Mouse (Mus musculus) limb, embryonic 13.5 days (tissue): ENCODE measurements around the gene Epo. TPM values are rescaled to one million over a fixed set of nuclear protein-coding genes. Genes with fewer than 3 reads are reported as not detected.
A peak's percentile ranks its signal among the peaks of the same experiment; 100 is the strongest.

Experiments used
- ATAC-seq: fragments of 200-750 bp; cut with Nextera tagmentation; 2 replicates; pipeline ENCODE4 v1.8.0; 2017; ENCODE audit warnings: low read depth, moderate number of reproducible peaks, moderate TSS enrichment; ENCODE audit not compliant: low FRiP score
- H3K27ac ChIP-seq: fragments of 300-500 bp; sonication (generic); 2 replicates; pipeline ENCODE4 v1.5.1; 2015; ENCODE audit warnings: inconsistent platforms, mild to moderate bottlenecking, moderate library complexity
- H3K27me3 ChIP-seq: fragments of 300-500 bp; sonication (generic); 2 replicates; pipeline ENCODE4 v1.6.1; 2015; ENCODE audit warnings: mild to moderate bottlenecking, inconsistent platforms
- H3K36me3 ChIP-seq: fragments of 300-500 bp; sonication (generic); 2 replicates; pipeline ENCODE4 v1.6.1; 2015; ENCODE audit warnings: inconsistent platforms, mild to moderate bottlenecking, moderate library complexity
- H3K4me1 ChIP-seq: fragments of 300-500 bp; sonication (generic); 2 replicates; pipeline ENCODE4 v1.6.1; 2015; ENCODE audit warnings: inconsistent platforms
- H3K4me2 ChIP-seq: fragments of 300-500 bp; sonication (generic); replicated peaks from 2 replicates; pipeline ENCODE4 v1.6.1; 2015; ENCODE audit warnings: inconsistent platforms, mild to moderate bottlenecking, moderate library complexity
- H3K4me3 ChIP-seq: fragments of 300-500 bp; sonication (generic); 2 replicates; pipeline ENCODE4 v1.5.1; 2015; ENCODE audit warnings: moderate library complexity, mild to moderate bottlenecking, inconsistent platforms
- H3K9ac ChIP-seq: fragments of 300-500 bp; sonication (generic); 2 replicates; pipeline ENCODE4 v1.6.1; 2015; ENCODE audit warnings: mild to moderate bottlenecking, inconsistent platforms
- H3K9me3 ChIP-seq: fragments of 300-500 bp; sonication (generic); 2 replicates; pipeline ENCODE4 v1.6.1; 2016; ENCODE audit warnings: inconsistent platforms
- WGBS: fragments of 180-500 bp; shearing (Covaris S2); methylation state at CpG from one replicate; pipeline ENCODE4 v1.1.7; 2015; 5-methylcytosine and 5-hydroxymethylcytosine counted together
- polyA plus RNA-seq: library from polyadenylated mRNA; unstranded; fragments of >200 nt; fragmentation: Nextera tagmentation; extraction: Ambion mirVana; gene quantifications from 2 replicates; pipeline ENCODE4 v1.2.1, GENCODE M21; 2015

The Epo gene
- polyA plus RNA-seq, 1 experiment from 2014 or later = 0.78 TPM

DNA sequence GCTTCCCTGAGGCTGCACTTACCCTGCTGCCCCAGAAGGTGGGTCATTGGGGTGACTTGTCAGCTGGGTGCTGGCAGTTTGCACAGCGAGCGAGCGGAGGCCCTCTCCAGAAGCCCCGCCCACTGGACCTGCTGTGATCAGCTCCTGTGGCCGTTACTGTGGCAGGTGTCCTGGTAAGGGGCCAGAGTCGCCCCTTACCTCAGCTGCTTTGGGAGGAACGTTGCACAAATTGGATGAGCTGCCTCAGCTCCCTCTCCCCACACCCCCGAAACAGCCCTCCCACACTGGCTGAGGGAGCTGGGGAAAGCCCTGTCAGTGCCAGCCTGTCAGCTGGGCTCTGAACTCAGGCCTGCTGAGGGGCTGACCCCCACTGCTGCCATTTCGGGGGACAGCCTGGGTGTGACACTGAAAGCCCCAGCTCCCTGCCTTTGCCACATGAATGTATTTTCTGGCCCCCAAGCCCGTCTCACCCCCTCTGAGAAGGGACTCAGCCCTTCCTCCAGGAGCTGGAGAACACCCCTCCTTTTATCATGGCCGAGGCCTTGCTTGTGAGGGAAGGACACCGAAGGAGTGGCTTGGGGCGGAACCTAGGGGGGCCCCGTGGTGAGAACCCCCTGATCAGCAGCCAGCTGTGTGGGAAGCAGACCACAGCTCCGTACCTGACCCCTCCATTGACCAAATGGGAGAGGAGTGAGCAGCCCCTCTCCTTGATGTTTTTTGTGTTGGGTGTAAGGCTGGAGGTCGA is 6.7 kb downstream of the Epo start:
- Histone ChIP-seq H3K4me3 (no peak overlapping the region), H3K27ac (peak overlapping the region; percentile 48; the same call in 1 of the 2 replicates), H3K9ac (peak overlapping the region; percentile 15; the same call in 1 of the 2 replicates), H3K4me1 (peaks cover 35% of the 10 kb centered on the region), H3K36me3 (peaks cover 84% of the 10 kb centered on the region), H3K27me3 (no peaks in the 10 kb centered on the region), H3K4me2 (no peak overlapping the region), H3K9me3 (no peaks in the 10 kb centered on the region)
- WGBS = 53% methylated on average over 16 of the region's 16 CpGs
- no peak for ATAC-seq

DNA sequence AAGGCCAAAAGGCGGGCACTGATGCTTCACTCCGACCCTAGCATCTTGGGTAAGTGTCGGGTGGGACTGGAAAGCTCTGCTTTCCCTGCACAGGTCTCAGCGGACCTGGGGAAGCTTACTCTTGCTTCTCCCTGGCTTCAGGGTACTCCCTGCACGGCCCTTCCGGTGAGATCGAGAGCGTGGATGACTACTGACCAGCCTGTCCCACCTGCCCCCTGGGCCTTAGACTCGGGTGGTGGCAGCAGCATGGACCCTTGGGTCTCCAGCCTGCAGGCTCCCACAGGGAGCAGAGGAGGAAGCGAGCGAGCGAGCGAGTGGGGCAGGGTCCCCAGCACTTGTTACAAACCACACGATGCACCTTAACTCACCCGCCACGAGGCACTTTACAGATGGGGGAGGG is 7.5 kb downstream of the Epo start:
- Histone ChIP-seq H3K27ac (0 out of 2 replicates have a peak overlapping the region, but pooled peaks have one; percentile 15), H3K9ac (no peak overlapping the region)
- no peak for ATAC-seq

DNA sequence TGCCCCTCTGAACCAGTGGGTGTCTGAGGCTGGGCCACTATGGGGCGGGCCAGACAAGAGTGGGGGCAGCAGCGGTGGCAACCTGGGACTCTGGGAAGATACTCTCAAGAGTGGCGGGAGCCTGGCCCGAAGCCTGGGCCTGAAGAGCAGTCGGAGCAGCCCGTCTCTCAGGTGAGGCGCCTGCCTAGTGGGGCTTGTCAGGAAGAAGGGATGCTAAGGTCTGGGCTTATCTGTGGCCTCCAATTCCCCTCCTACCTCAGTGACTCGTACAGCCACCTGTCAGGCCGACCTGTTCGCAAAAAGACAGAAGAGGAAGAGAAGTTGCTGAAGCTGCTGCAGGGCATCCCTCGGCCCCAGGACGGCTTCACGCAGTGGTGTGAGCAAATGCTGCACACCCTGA is 8.4 kb downstream of the Epo start:
- Histone ChIP-seq H3K9ac (no peak overlapping the region), H3K9me3 (no peaks in the 10 kb centered on the region), H3K27ac (no peak overlapping the region), H3K4me2 (no peak overlapping the region), H3K36me3 (peaks cover 95% of the 10 kb centered on the region), H3K27me3 (no peaks in the 10 kb centered on the region), H3K4me1 (peaks cover 25% of the 10 kb centered on the region), H3K4me3 (no peak overlapping the region)
- ATAC-seq = no peak
- 87% methylated on average over 13 of the region's 13 CpGs for WGBS

More for the DNA sequence above, 7.5 kb downstream of the Epo start:
- H3K36me3 ChIP-seq = peaks cover 92% of the 10 kb centered on the region
- H3K4me3 ChIP-seq = no peak overlapping the region
- WGBS = 73% methylated on average over 16 of the region's 16 CpGs
- H3K4me1 ChIP-seq = peaks cover 34% of the 10 kb centered on the region
- no peak overlapping the region for H3K4me2 ChIP-seq
- no peaks in the 10 kb centered on the region for H3K27me3 ChIP-seq
- no peaks in the 10 kb centered on the region for H3K9me3 ChIP-seq

DNA sequence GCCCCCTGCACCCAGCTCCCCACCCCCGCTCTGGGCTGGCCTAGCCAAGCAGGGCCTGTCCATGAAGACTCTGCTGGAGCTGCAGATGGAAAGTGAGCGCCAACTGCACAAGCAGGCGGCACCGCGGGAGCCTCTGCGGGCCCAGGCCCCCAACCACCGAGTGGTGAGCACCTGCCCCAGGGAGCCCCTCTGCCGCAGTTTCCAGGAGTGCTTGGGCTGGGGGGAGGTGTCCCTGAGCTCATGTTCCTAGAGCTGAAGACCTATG is 8.9 kb downstream of the Epo start:
- Histone ChIP-seq H3K4me2 (no peak overlapping the region), H3K9me3 (no peaks in the 10 kb centered on the region), H3K27ac (no peak overlapping the region), H3K9ac (no peak overlapping the region), H3K27me3 (no peaks in the 10 kb centered on the region), H3K36me3 (peaks cover 95% of the 10 kb centered on the region), H3K4me1 (peaks cover 21% of the 10 kb centered on the region), H3K4me3 (no peak overlapping the region)
- 93% methylated on average over 8 of the region's 8 CpGs for WGBS
- ATAC-seq = no peak

DNA sequence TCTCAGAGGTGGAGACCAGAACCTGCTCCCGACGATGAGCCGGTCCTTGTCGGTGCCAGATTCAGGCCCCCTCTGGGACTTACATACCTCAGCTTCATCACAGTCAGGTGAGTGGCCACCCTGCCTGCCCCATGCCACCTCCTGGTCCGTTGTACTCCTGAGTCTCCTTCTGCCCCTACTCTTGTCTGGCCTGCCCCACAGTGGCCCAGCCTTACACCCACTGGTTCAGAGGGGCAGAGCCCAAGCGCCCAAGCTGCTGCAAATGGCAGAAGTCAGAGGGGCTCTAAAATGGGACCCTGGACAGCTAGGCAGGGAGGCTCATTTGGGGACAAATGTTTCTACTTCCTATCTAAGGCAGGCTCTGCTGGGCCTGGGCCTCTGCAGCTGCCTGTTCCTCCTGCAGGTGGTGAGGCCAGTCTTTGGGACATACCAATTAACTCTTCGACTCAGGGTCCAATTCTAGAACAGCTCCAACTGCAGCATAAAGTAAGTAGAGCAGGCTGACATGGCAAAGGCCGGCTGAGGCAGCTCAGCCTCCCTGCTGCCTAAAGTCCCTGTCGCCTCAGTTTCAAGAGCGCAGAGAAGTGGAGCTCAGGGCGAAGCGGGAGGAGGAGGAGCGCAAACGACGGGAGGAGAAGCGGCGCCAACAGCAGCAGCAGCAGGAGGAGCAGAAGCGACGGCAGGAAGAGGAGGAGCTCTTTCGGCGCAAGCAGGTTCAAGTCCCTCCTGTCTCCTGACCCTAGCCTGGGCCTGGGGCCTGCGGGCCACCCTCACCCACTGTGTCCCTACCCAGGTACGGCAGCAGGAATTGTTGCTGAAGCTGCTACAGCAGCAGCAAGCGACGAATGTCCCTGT is 9.4 kb downstream of the Epo start:
- Histone ChIP-seq H3K36me3 (peaks cover 95% of the 10 kb centered on the region), H3K9ac (no peak overlapping the region), H3K4me1 (peaks cover 21% of the 10 kb centered on the region), H3K9me3 (no peaks in the 10 kb centered on the region), H3K27ac (no peak overlapping the region; the same call in 1 of the 2 replicates), H3K27me3 (no peaks in the 10 kb centered on the region), H3K4me2 (no peak overlapping the region), H3K4me3 (no peak overlapping the region)
- ATAC-seq = no peak
- WGBS = 84% methylated on average over 25 of the region's 25 CpGs

DNA sequence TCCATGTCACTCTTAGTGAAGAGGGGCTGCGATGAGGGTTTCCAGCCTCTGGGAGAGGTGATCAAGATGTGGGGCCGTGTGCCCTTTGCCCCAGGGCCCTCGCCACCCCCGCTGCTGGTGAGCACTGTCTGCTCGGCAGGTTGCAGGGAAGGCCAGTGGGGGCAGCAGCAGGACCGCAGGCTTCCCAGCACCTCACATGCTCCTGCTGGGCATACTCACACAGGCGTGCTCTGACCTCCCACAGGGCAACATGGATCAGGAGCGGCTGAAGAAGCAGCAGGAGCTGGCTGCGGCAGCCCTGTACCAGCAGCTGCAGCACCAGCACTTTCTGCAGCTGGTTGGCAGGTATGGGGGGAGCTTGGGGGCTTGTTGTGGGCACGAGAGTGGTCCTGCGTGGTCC is 10.3 kb downstream of the Epo start:
- H3K9me3 ChIP-seq = no peaks in the 10 kb centered on the region
- no peak overlapping the region for H3K4me2 ChIP-seq
- no peak for ATAC-seq
- no peak overlapping the region for H3K4me3 ChIP-seq
- peaks cover 13% of the 10 kb centered on the region for H3K4me1 ChIP-seq
- H3K27ac ChIP-seq = no peak overlapping the region; the same call in 1 of the 2 replicates
- 80% methylated on average over 11 of the region's 11 CpGs for WGBS
- H3K36me3 ChIP-seq = peaks cover 95% of the 10 kb centered on the region
- no peaks in the 10 kb centered on the region for H3K27me3 ChIP-seq
- no peak overlapping the region for H3K9ac ChIP-seq

DNA sequence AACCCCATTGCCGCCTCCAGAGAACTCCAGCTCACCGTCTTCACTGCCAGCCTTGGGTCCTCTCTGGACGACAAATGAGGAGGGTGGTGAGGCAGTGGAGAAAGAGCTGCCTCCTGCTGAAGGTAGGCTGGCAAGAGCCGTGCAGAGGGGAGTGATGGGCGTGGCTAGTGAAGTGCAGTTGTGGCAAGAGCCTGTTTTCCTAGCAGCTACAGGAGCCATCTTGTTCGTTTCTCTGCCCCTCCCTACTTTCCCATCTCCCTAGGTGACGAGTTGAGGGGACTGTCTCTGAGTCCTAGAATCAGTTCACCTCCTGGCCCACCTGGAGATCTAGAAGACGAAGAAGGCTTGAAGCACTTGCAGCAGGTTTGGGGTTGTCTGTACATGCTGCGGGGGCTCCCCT is 11.2 kb downstream of the Epo start:
- H3K4me2 ChIP-seq = no peak overlapping the region
- H3K4me1 ChIP-seq = peaks cover 7% of the 10 kb centered on the region
- ATAC-seq = no peak
- H3K9ac ChIP-seq = no peak overlapping the region
- H3K27me3 ChIP-seq = no peaks in the 10 kb centered on the region
- no peaks in the 10 kb centered on the region for H3K9me3 ChIP-seq
- H3K27ac ChIP-seq = no peak overlapping the region
- no peak overlapping the region for H3K4me3 ChIP-seq
- H3K36me3 ChIP-seq = peaks cover 97% of the 10 kb centered on the region
- 76% methylated on average over 9 of the region's 9 CpGs for WGBS

DNA sequence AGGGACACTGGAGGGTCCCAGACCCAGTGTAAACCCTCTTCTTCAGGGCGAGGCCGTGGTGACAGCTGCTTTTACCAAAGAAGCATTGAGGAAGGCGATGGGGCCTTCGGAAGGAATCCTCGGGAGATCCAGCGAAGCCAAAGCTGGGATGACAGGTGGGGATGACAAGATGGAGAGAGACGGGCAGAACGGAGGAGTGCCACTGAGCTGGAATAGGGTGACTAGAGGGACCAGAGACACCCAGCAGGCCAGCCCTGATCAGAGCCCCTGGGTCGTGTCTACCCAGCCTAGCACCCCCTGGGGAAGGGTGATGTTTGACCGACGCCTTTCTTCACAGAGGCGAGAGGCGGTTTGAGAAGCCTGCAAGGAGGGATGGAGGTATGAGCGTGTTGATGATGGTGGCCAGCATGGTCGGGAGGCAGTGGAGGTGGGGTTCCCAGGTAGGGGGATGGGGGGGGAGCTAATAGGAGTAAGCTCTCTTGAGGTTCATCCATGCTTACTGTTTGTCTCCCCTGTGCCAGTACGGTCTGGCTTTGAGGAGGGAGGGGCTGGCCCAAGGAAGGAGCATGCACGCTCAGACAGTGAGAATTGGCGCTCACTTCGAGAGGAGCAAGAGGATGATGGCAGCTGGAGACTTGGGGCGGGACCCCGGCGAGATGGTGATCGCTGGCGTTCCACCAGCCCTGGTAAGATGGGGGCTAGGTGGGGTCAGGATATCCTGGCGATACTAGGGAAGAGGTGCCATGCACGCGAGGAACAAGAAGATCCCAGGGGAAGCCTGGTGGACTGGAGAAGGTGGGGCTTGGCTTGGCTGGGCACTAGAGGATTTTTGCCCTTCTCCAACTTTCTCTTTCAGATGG is 13.1 kb downstream of the Epo start:
- ATAC-seq = no peak
- WGBS = 92% methylated on average over 27 of the region's 27 CpGs
- H3K9me3 ChIP-seq = no peaks in the 10 kb centered on the region
- H3K27me3 ChIP-seq = no peaks in the 10 kb centered on the region
- H3K4me2 ChIP-seq = no peak overlapping the region
- H3K36me3 ChIP-seq = peaks cover 79% of the 10 kb centered on the region
- H3K9ac ChIP-seq = no peak overlapping the region
- no peak overlapping the region for H3K27ac ChIP-seq
- peaks cover 10% of the 10 kb centered on the region for H3K4me1 ChIP-seq
- no peak overlapping the region for H3K4me3 ChIP-seq

DNA sequence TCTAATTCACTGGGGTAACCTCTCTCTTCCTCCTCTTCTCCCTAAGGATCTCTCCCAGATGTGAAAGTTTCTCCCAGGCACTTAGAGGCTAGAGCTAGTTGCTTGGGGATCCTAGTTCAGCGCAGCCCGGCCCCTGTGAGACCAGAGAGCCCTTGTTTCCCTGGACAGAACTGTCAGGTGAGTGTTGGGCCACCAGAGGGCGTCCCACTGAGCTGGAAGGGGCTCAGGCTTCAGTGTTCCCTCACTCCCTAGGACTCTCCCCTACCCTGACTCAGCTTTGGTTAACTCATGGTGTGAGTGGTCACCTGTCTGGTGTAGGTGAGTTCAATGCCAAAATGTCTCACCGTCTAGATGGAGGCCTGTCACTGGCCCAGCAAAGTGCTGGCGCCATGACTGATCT is 14.6 kb downstream of the Epo start, which contains the start of gene Gigyf1:
Gene Gigyf1, plus strand, starts transcription at position 113 of the 400 bp plus-strand sequence.
- Histone ChIP-seq H3K27ac (no peak within 1 kb of the TSS), H3K9me3 (no peaks in the 10 kb centered on the region), H3K4me3 (no peak within 1 kb of the TSS), H3K4me2 (no peak within 1 kb of the TSS), H3K4me1 (peaks cover 23% of the 10 kb centered on the region), H3K9ac (no peak within 1 kb of the TSS), H3K36me3 (peaks cover 76% of the 10 kb centered on the region), H3K27me3 (no peaks in the 10 kb centered on the region)
- WGBS = 75% methylated on average over 5 of the region's 5 CpGs
- ATAC-seq = no peak

DNA sequence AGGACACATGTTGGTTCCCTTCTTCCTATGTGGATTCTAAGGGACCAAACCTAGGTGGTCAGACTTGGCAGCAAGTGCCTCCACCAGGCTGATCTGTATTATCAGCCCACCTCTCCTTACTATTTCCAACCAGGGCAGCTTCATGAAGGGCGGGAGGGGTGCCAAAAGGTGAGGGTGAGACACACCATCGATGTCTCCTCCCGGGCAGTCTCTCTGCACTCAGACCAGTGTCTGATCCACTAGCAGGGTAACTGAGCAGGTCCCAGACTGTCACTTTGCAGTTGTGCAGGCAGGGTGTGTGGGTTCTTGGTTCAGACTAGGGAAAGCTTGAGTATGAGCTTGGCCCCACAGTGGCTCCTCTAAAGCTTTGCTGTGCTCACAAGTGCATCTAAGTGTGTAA is 18.2 kb downstream of the Epo start:
- Histone ChIP-seq H3K4me1 (peaks cover 47% of the 10 kb centered on the region), H3K27me3 (no peaks in the 10 kb centered on the region), H3K27ac (no peak overlapping the region), H3K9me3 (no peaks in the 10 kb centered on the region), H3K4me2 (no peak overlapping the region), H3K4me3 (no peak overlapping the region), H3K9ac (no peak overlapping the region), H3K36me3 (peaks cover 40% of the 10 kb centered on the region)
- WGBS = 97% methylated on average over 3 of the region's 3 CpGs
- no peak for ATAC-seq

DNA sequence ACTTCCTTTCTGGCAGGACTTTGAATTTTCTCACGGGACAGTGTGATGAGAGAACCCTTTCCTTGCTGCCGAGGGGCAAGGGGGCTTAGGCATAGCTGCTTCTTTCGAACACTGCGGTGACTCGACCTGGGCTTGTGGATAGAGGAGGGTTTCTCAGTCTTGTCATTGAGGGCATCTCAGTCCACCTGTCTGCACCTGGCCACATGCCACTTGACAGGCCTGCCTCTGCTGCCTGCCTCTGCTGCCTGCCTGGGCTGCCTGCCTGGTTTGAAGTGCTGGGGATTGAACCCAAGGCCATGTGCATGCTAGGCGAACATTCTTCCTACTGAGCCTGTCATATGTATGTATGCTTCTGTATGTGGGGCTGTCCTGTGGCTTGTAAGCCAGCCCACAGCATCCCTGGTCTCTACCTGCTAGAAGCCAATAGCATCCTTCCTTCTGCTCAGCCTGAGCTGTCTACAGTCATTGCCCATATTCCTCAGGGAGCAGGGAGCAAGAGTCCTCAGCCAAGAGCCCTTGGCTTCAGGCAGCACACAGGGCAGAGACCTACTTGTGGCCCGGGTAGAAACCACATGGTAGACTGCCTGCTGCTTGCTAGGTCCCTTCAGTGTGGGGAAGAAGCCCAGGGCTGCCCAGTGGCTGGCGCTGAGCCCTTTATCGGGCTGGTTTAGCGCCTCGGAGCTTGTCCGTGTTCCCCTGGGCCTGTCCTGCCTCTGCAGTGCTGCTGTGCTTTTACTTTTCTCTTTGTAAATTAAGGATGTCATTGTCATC is 18.9 kb downstream of the Epo start:
- Histone ChIP-seq H3K4me1 (peaks cover 49% of the 10 kb centered on the region), H3K9me3 (no peaks in the 10 kb centered on the region), H3K4me2 (no peak overlapping the region), H3K4me3 (no peak overlapping the region), H3K36me3 (peaks cover 33% of the 10 kb centered on the region), H3K9ac (peak overlapping the region; percentile 39; the same call in 1 of the 2 replicates), H3K27ac (no peak overlapping the region), H3K27me3 (no peaks in the 10 kb centered on the region)
- ATAC-seq = no peak
- WGBS = 89% methylated on average over 12 of the region's 12 CpGs
